Mouse (Mus musculus): Measurements from ENCODE around the gene Pygo1. TPM values are rescaled to one million over a fixed set of nuclear protein-coding genes. Genes with fewer than 3 reads are reported as not detected.

Gene Pygo1
- polyA plus RNA-seq, 1 experiment from 2014 or later = 13.0 TPM

DNA sequence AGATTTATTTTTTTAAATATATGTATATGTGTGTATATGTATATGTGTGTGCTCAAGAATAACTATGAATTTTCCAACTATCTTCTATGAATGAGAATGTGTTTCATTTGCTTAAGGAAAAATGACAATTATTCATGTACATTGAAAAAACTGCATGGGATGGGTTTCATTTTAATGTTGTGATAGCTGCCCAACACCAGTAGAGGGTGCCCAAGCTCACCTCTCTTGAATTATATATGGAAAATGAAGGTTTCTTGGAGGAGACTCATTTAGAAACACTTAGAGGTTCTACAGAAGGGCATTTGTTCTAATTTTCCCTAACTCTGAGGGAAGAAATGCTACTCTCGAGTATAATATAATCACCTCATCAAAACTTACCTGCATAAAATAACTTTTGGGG, 35.7 kb upstream of the Pygo1 start:
- ATAC-seq (replicated peaks; ENCODE audit: low FRiP score) (no peak), DNase-seq (ENCODE audit: low spot score) (no peak)
- 92% methylated on average over 1 of the region's 1 CpGs for WGBS
- no peaks in the 10 kb centered on the region for H3K4me1 ChIP-seq (replicated peaks; ENCODE audit: control insufficient read depth, insufficient read depth, low read length)
- no peak overlapping the region for H3K27ac ChIP-seq (ENCODE audit: low read depth, low read length)
- no peaks in the 10 kb centered on the region for H3K9me3 ChIP-seq (ENCODE audit: control insufficient read depth, low read length)
- no peak overlapping the region for H3K9ac ChIP-seq (ENCODE audit: low read length)
- H3K4me2 ChIP-seq (ENCODE audit: low read depth, low read length, severe bottlenecking) = no peak overlapping the region
- H3K4me3 ChIP-seq (ENCODE audit: low read depth, low read length) = no peak overlapping the region
- H3K36me3 ChIP-seq (ENCODE audit: control insufficient read depth, insufficient read depth, low read length) = peaks cover 4% of the 10 kb centered on the region; the same call in 1 of the 2 replicates
- no peaks in the 10 kb centered on the region for H3K27me3 ChIP-seq (ENCODE audit: control insufficient read depth, insufficient read depth, low read length)

DNA sequence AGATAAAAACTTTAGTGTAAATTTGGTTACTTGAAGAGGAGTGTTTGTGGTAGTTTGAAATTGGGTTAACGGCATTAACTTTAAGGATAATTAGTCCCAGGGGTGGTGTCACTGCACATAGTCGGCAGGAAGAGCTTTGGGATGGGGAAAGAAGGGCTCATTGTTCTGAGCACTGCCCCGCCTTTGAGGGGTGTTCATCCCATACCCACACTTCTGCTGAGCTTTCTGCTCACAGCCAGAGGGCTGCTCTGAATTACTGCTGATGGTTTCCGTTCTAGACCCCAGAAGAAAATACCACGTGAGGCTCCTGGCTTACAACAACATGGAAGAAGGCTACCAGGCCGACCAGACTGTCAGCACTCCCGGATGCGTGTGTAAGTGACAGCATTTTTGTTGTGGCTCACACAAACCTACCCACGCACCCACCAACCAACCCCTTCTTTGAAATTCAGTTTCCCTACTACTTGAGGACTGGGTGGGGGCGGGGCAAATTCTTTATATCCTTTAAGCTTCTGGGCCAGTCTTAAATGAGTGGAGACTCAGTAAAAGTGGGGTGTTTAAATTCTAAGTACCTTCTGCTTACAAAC, 34.9 kb upstream of the Pygo1 start:
- H3K9me3 ChIP-seq (ENCODE audit: control insufficient read depth, low read length) = no peaks in the 10 kb centered on the region
- no peaks in the 10 kb centered on the region for H3K4me1 ChIP-seq (replicated peaks; ENCODE audit: control insufficient read depth, insufficient read depth, low read length)
- H3K4me2 ChIP-seq (ENCODE audit: low read depth, low read length, severe bottlenecking) = no peak overlapping the region
- peaks cover 4% of the 10 kb centered on the region; the same call in 1 of the 2 replicates for H3K36me3 ChIP-seq (ENCODE audit: control insufficient read depth, insufficient read depth, low read length)
- no peak overlapping the region for H3K9ac ChIP-seq (ENCODE audit: low read length)
- H3K4me3 ChIP-seq (ENCODE audit: low read depth, low read length) = no peak overlapping the region
- DNase-seq (ENCODE audit: low spot score) (peak; percentile 48), ATAC-seq (replicated peaks; ENCODE audit: low FRiP score) (no peak)
- no peak overlapping the region for H3K27ac ChIP-seq (ENCODE audit: low read depth, low read length)
- H3K27me3 ChIP-seq (ENCODE audit: control insufficient read depth, insufficient read depth, low read length) = no peaks in the 10 kb centered on the region
- 77% methylated on average over 10 of the region's 10 CpGs for WGBS

- WGBS = 96% methylated on average over 5 of the region's 5 CpGs
- Histone ChIP-seq H3K27me3 (ENCODE audit: control insufficient read depth, insufficient read depth, low read length) (no peaks in the 10 kb centered on the region), H3K4me1 (replicated peaks; ENCODE audit: control insufficient read depth, insufficient read depth, low read length) (no peaks in the 10 kb centered on the region), H3K36me3 (ENCODE audit: control insufficient read depth, insufficient read depth, low read length) (peaks cover 4% of the 10 kb centered on the region; the same call in 1 of the 2 replicates), H3K4me2 (ENCODE audit: low read depth, low read length, severe bottlenecking) (no peak overlapping the region), H3K9ac (ENCODE audit: low read length) (no peak overlapping the region), H3K4me3 (ENCODE audit: low read depth, low read length) (no peak overlapping the region), H3K27ac (ENCODE audit: low read depth, low read length) (no peak overlapping the region), H3K9me3 (ENCODE audit: control insufficient read depth, low read length) (no peaks in the 10 kb centered on the region)
- DNase-seq (ENCODE audit: low spot score) (no peak), ATAC-seq (replicated peaks; ENCODE audit: low FRiP score) (no peak)
These were observed 32.7 kb upstream of the Pygo1 start for GRCm38 (mm10) chr9:72892761-72893160.

DNA sequence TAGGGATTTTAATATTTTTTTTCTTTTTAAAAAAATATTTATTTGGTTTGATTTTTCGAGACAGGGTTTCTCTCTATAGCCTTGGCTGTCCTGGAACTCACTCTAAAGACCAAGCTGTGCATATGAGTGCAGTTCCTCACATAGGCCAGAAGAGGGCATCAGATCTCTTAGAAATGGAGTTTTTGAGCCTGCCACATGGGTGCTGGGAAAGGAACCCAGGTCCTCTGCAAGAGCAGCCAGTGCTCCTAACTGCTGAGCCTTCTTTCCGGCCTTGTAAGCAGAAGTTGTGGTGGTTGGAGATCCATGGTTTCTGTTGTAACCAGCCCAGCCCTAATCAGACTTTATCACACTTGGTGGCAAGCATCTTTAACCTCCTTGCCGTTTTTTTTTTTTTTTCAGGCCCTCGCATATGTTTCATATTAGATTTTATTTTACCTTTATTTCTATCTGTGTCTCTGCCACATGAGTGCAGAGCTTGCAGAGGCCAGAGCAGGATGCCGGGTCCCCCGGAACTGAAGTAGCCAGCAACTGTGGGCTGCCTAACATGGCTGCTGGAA, 30.6 kb upstream of the Pygo1 start:
- no peak overlapping the region for H3K9ac ChIP-seq (ENCODE audit: low read length)
- DNase-seq (ENCODE audit: low spot score) = no peak
- H3K4me3 ChIP-seq (ENCODE audit: low read depth, low read length) = no peak overlapping the region
- no peaks in the 10 kb centered on the region for H3K4me1 ChIP-seq (replicated peaks; ENCODE audit: control insufficient read depth, insufficient read depth, low read length)
- H3K36me3 ChIP-seq (ENCODE audit: control insufficient read depth, insufficient read depth, low read length) = peaks cover 4% of the 10 kb centered on the region; the same call in 1 of the 2 replicates
- ATAC-seq (replicated peaks; ENCODE audit: low FRiP score) = no peak
- H3K9me3 ChIP-seq (ENCODE audit: control insufficient read depth, low read length) = no peaks in the 10 kb centered on the region
- no peaks in the 10 kb centered on the region for H3K27me3 ChIP-seq (ENCODE audit: control insufficient read depth, insufficient read depth, low read length)
- H3K4me2 ChIP-seq (ENCODE audit: low read depth, low read length, severe bottlenecking) = no peak overlapping the region
- WGBS = 97% methylated on average over 6 of the region's 6 CpGs
- H3K27ac ChIP-seq (ENCODE audit: low read depth, low read length) = no peak overlapping the region

GRCm38 (mm10) chr9:72902057-72902456, 23.4 kb upstream of the Pygo1 start:
- no peak for ATAC-seq (replicated peaks; ENCODE audit: low FRiP score)
- no peaks in the 10 kb centered on the region for H3K4me1 ChIP-seq (replicated peaks; ENCODE audit: control insufficient read depth, insufficient read depth, low read length)
- H3K4me3 ChIP-seq (ENCODE audit: low read depth, low read length) = no peak overlapping the region
- no peak overlapping the region for H3K4me2 ChIP-seq (ENCODE audit: low read depth, low read length, severe bottlenecking)
- no peaks in the 10 kb centered on the region for H3K27me3 ChIP-seq (ENCODE audit: control insufficient read depth, insufficient read depth, low read length)
- H3K36me3 ChIP-seq (ENCODE audit: control insufficient read depth, insufficient read depth, low read length) = no peaks in the 10 kb centered on the region; the same call in 1 of the 2 replicates
- 88% methylated on average over 8 of the region's 8 CpGs for WGBS
- H3K27ac ChIP-seq (ENCODE audit: low read depth, low read length) = no peak overlapping the region
- peak; percentile 42 for DNase-seq (ENCODE audit: low spot score)
- no peak overlapping the region for H3K9ac ChIP-seq (ENCODE audit: low read length)
- H3K9me3 ChIP-seq (ENCODE audit: control insufficient read depth, low read length) = no peaks in the 10 kb centered on the region

GRCm38 (mm10) chr9:72902611-72903010, 22.8 kb upstream of the Pygo1 start:
- WGBS = 85% methylated on average over 5 of the region's 5 CpGs
- Histone ChIP-seq H3K9ac (ENCODE audit: low read length) (no peak overlapping the region), H3K4me3 (ENCODE audit: low read depth, low read length) (no peak overlapping the region), H3K27me3 (ENCODE audit: control insufficient read depth, insufficient read depth, low read length) (no peaks in the 10 kb centered on the region), H3K36me3 (ENCODE audit: control insufficient read depth, insufficient read depth, low read length) (no peaks in the 10 kb centered on the region; the same call in 1 of the 2 replicates), H3K4me2 (ENCODE audit: low read depth, low read length, severe bottlenecking) (no peak overlapping the region), H3K4me1 (replicated peaks; ENCODE audit: control insufficient read depth, insufficient read depth, low read length) (no peaks in the 10 kb centered on the region), H3K9me3 (ENCODE audit: control insufficient read depth, low read length) (no peaks in the 10 kb centered on the region), H3K27ac (ENCODE audit: low read depth, low read length) (no peak overlapping the region)
- ATAC-seq (replicated peaks; ENCODE audit: low FRiP score) (no peak), DNase-seq (ENCODE audit: low spot score) (no peak)

- Histone ChIP-seq H3K4me3 (ENCODE audit: low read depth, low read length) (no peak overlapping the region), H3K4me2 (ENCODE audit: low read depth, low read length, severe bottlenecking) (no peak overlapping the region), H3K36me3 (ENCODE audit: control insufficient read depth, insufficient read depth, low read length) (no peaks in the 10 kb centered on the region; the same call in 1 of the 2 replicates), H3K27me3 (ENCODE audit: control insufficient read depth, insufficient read depth, low read length) (no peaks in the 10 kb centered on the region), H3K9me3 (ENCODE audit: control insufficient read depth, low read length) (no peaks in the 10 kb centered on the region), H3K9ac (ENCODE audit: low read length) (no peak overlapping the region), H3K27ac (ENCODE audit: low read depth, low read length) (no peak overlapping the region), H3K4me1 (replicated peaks; ENCODE audit: control insufficient read depth, insufficient read depth, low read length) (no peaks in the 10 kb centered on the region)
- DNase-seq (ENCODE audit: low spot score) (no peak), ATAC-seq (replicated peaks; ENCODE audit: low FRiP score) (no peak)
- WGBS = 86% methylated on average over 6 of the region's 6 CpGs
These were observed 18.7 kb upstream of the Pygo1 start for GRCm38 (mm10) chr9:72906693-72907103.

DNA sequence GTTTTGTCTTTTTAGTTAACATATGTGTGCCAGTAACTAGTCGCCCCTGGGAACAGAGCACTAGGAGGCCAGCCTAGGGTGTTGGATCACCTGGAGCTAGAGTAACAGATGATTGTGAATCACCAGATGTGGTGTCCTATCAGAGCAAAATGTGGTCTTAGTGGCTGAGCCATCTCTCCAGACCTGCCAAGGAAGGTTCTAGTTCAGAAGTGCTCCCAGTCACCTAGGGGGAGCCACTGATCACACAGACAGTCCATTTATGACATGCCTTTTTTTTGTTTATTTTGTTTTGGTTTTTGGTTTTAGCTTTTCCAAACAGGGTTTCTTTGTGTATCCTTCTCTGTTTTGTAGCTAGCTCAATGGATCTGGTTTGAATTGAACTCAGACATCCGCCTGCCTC, 14.1 kb upstream of the Pygo1 start:
- WGBS = 88% methylated on average over 2 of the region's 2 CpGs
- Histone ChIP-seq H3K4me1 (replicated peaks; ENCODE audit: control insufficient read depth, insufficient read depth, low read length) (no peaks in the 10 kb centered on the region), H3K27ac (ENCODE audit: low read depth, low read length) (no peak overlapping the region), H3K36me3 (ENCODE audit: control insufficient read depth, insufficient read depth, low read length) (no peaks in the 10 kb centered on the region), H3K9me3 (ENCODE audit: control insufficient read depth, low read length) (no peaks in the 10 kb centered on the region), H3K9ac (ENCODE audit: low read length) (no peak overlapping the region), H3K4me3 (ENCODE audit: low read depth, low read length) (no peak overlapping the region), H3K4me2 (ENCODE audit: low read depth, low read length, severe bottlenecking) (no peak overlapping the region), H3K27me3 (ENCODE audit: control insufficient read depth, insufficient read depth, low read length) (no peaks in the 10 kb centered on the region)
- ATAC-seq (replicated peaks; ENCODE audit: low FRiP score) (no peak), DNase-seq (ENCODE audit: low spot score) (no peak)

GRCm38 (mm10) chr9:72913551-72913950, 11.9 kb upstream of the Pygo1 start:
- H3K9ac ChIP-seq (ENCODE audit: low read length) = no peak overlapping the region
- no peaks in the 10 kb centered on the region for H3K36me3 ChIP-seq (ENCODE audit: control insufficient read depth, insufficient read depth, low read length)
- no peak overlapping the region for H3K4me2 ChIP-seq (ENCODE audit: low read depth, low read length, severe bottlenecking)
- no peak for ATAC-seq (replicated peaks; ENCODE audit: low FRiP score)
- H3K27ac ChIP-seq (ENCODE audit: low read depth, low read length) = no peak overlapping the region
- no peaks in the 10 kb centered on the region for H3K9me3 ChIP-seq (ENCODE audit: control insufficient read depth, low read length)
- DNase-seq (ENCODE audit: low spot score) = no peak
- no peak overlapping the region for H3K4me3 ChIP-seq (ENCODE audit: low read depth, low read length)
- 87% methylated on average over 6 of the region's 6 CpGs for WGBS
- no peaks in the 10 kb centered on the region for H3K4me1 ChIP-seq (replicated peaks; ENCODE audit: control insufficient read depth, insufficient read depth, low read length)
- H3K27me3 ChIP-seq (ENCODE audit: control insufficient read depth, insufficient read depth, low read length) = no peaks in the 10 kb centered on the region

Measured in forebrain, embryonic 11.5 days (tissue).